Mouse (Mus musculus) brown adipose tissue, adult 24 weeks (tissue): ENCODE measurements around the gene Dppa2. TPM values are rescaled to one million over a fixed set of nuclear protein-coding genes. Genes with fewer than 3 reads are reported as not detected.

ENCODE experiments used
- H3K27ac ChIP-seq: fragments of 200-500 bp; replicated peaks from 2 replicates; pipeline ENCODE4 v1.5.1; 2012; ENCODE audit warnings: low read depth, mild to moderate bottlenecking, low read length
- H3K4me1 ChIP-seq: fragments of 200-500 bp; 2 replicates; pipeline ENCODE4 v1.6.1; 2012; ENCODE audit warnings: low read length, mixed read lengths; ENCODE audit not compliant: control insufficient read depth, insufficient read depth, insufficient read length
- H3K4me3 ChIP-seq: fragments of 200-500 bp; 2 replicates; pipeline ENCODE4 v1.5.1; 2012; ENCODE audit warnings: low read depth, mild to moderate bottlenecking, low read length, moderate library complexity; ENCODE audit not compliant: insufficient read depth
- polyA plus RNA-seq: library from polyadenylated mRNA; stranded (reverse); fragments of >200 nt; gene quantifications from 2 replicates; pipeline ENCODE4 v1.2.4, GENCODE M21; 2012; ENCODE audit not compliant: missing spikeins, insufficient read depth, insufficient read length

Dppa2 gene
- polyA plus RNA-seq, 1 experiment: not detected

GRCm38 (mm10) chr16:48320781-48321180 is 17.1 kb downstream of the Dppa2 start:
- no peak overlapping the region for H3K4me3 ChIP-seq
- H3K27ac ChIP-seq: no peak overlapping the region
- H3K4me1 ChIP-seq: no peaks in the 10 kb centered on the region

DNA sequence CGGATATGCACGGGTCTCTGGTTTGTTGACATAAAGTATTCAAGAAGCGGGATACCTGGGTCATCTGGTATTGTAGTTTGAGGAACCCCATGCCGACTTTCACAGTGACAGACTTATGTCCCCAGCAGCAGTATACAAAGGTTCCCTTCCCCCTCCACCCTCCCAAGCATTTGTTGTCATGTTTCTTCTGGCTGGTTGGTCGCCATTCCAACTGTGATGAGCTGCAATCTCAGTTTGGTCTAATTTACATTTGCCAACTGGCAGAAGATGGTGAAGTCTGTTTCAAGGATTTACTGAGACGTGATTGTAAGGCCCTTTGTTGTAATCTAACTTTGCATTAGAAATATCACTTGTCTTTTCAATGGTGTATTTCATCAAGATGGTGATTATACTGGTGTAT is 19.4 kb downstream of the Dppa2 start:
- Histone ChIP-seq H3K4me1 (no peaks in the 10 kb centered on the region), H3K4me3 (no peak overlapping the region), H3K27ac (no peak overlapping the region)

DNA sequence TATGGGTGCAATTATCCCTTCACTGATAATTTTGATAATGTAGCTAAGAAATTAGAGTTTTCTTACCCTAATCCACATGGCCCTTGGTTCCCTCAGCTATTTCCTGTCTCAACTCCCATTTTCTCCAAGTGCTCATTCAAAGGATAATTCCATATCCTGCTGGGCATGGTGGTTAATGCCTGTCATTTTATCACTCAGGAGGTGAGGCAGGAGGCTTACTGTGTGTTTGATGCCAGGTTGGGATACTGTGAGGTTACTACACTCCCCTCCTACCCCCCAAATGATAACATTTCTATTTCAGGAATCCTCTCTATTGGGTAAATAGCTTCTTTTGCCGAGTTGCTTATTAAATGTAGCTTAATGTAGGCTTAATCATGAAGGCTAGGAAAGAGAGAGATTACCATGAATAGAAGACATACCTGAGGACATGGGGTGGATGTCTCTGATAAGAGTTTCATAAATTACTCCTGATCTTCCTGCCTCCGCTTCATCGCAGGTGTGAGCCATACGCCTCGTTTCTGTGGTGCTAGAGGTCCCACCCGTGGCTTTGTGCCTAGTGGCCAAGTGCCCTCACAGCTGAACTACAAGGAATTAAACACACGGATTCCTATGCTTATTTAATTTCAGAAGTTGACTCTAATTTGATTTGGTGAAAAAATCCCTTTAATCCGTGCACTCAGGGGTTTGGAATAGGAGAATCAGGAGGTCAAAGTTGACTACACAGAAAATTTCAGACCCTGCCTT is 20.1 kb downstream of the Dppa2 start:
- no peak overlapping the region for H3K27ac ChIP-seq
- no peak overlapping the region for H3K4me3 ChIP-seq
- H3K4me1 ChIP-seq: no peaks in the 10 kb centered on the region

- Histone ChIP-seq H3K4me3 (no peak overlapping the region), H3K4me1 (no peaks in the 10 kb centered on the region), H3K27ac (no peak overlapping the region)
Measured at GRCm38 (mm10) chr16:48326903-48327302, 23.2 kb downstream of the Dppa2 start.

- Histone ChIP-seq H3K4me3 (no peak overlapping the region), H3K27ac (no peak overlapping the region), H3K4me1 (no peaks in the 10 kb centered on the region)
Measured at GRCm38 (mm10) chr16:48328420-48328819, 24.7 kb downstream of the Dppa2 start.

DNA sequence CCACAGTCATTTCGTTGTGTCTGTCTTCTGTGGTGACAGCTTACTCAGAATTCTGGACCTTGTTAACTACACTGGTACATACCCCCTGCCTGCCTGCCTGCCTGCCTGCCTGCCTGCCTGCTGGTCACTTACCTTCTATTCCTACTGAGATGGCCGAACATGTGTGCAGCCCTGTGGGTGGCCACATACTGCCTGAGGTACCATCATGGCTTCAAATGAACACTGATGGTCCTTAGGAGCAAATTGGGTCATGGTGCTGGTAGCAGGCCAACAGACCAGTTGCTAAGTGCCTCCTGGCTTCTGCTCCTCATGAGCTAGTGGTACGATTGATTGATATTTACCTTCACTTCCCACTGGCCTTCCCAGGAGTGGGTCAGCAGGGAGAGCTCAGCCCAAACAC is 28.1 kb downstream of the Dppa2 start:
- H3K4me1 ChIP-seq: no peaks in the 10 kb centered on the region
- no peak overlapping the region for H3K4me3 ChIP-seq
- H3K27ac ChIP-seq: no peak overlapping the region

- Histone ChIP-seq H3K4me3 (no peak overlapping the region), H3K27ac (no peak overlapping the region), H3K4me1 (no peaks in the 10 kb centered on the region)
Measured at GRCm38 (mm10) chr16:48335326-48335725, 31.6 kb downstream of the Dppa2 start.

DNA sequence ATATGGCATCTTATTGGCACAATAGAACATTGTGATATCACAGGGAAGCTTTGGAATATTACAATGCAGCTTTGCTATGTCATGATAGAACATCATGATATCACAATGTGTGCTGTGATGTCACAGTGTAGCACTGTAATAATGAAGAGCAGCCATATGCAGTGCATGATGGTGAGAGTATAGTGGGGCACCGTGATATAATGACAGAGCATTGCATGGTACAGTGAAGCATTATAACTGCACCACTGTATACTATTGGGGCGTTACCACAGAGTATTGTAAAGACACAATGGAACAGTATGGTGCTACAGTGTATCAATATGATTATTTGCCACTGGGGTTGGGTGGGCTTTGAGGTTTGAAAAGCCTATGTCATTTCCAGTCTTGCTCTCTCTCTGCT is 40.5 kb downstream of the Dppa2 start:
- Histone ChIP-seq H3K4me1 (no peaks in the 10 kb centered on the region), H3K27ac (no peak overlapping the region), H3K4me3 (no peak overlapping the region)

DNA sequence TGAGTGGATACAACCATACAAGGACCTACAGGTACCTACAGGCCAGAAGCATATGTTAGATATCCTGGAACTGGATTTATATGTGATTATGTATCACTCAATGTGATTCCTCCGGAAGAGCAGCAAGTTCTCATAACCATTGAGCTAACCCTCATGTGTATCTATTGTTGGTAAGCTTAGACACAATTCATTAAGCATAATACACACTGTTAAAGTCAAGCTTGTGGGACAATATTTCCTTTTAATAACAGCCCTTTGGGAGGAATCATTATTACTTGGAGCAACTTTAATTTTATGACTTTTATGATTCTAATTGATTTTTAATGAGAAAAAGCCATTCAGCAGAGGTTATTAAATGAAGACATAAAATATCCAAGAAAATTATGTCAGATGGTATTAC is 43.5 kb downstream of the Dppa2 start:
- Histone ChIP-seq H3K4me1 (no peaks in the 10 kb centered on the region), H3K4me3 (no peak overlapping the region), H3K27ac (no peak overlapping the region)

GRCm38 (mm10) chr16:48355716-48356115 is 52.0 kb downstream of the Dppa2 start:
- Histone ChIP-seq H3K27ac (no peak overlapping the region), H3K4me3 (no peak overlapping the region), H3K4me1 (no peaks in the 10 kb centered on the region)

DNA sequence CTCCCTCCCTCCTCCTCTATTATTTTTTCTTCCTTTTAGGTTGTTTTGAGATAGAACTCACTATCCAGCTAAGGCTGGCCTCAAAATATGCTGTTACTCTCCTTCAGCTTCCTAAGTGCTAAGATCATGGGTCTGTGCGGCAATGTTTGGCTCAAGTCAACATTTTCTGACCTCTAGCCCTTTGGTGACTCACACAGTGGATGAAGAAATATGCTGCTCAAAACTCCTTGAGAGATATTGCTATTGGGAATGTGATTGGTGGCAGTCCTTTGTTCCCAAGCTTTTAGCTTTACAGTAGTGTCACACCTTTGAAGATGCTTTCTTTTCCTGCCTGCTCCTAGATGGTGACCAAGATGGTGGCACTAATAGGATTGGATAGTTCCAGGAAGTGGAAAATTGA is 52.7 kb downstream of the Dppa2 start:
- Histone ChIP-seq H3K4me1 (no peaks in the 10 kb centered on the region), H3K4me3 (no peak overlapping the region), H3K27ac (no peak overlapping the region)

DNA sequence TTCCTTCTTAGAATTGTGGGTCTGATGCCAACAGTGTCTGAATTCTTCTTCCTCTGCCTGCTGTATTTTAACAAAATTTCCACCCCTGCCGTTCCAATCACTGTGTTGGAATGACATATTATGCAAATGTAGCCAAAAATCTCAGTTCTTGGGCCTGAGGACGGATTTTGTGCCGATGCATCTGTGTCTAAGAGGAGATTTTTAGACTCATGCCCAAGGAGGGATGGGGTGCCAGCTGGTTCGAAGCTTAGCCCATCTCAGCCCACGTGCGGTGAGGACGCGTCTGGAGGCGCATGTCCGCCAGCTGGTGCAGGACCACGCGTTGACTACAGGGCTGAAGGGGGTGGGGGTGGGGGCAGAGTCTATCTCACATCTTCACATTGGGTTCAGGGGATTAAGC is 57.2 kb downstream of the Dppa2 start:
- no peak overlapping the region for H3K27ac ChIP-seq
- no peak overlapping the region for H3K4me3 ChIP-seq
- H3K4me1 ChIP-seq: no peaks in the 10 kb centered on the region

GRCm38 (mm10) chr16:48366801-48367200 is 63.1 kb downstream of the Dppa2 start:
- Histone ChIP-seq H3K4me3 (no peak overlapping the region), H3K27ac (no peak overlapping the region), H3K4me1 (no peaks in the 10 kb centered on the region)

- Histone ChIP-seq H3K4me3 (no peak overlapping the region), H3K27ac (no peak overlapping the region), H3K4me1 (no peaks in the 10 kb centered on the region)
Measured at GRCm38 (mm10) chr16:48368096-48368495, 64.4 kb downstream of the Dppa2 start.
